Mouse (Mus musculus): ENCODE measurements around the gene Rab13. TPM values are rescaled to one million over a fixed set of nuclear protein-coding genes. Genes with fewer than 3 reads are reported as not detected.
"Not testable (repeated sequence)": the region's sequence is repeated elsewhere in the genome, so short reads cannot be mapped to it uniquely, and the experiment has no call there.

Gene Rab13
- total RNA-seq, 2 experiments from 2014 or later = 6.2 to 8.8 TPM

GRCm38 (mm10) chr3:90241251-90241650 lies 27.8 kb downstream of the Rab13 start:
- no peak overlapping the region for H3K27ac ChIP-seq
- no peak for TF ChIP-seq CTCF (conservative IDR thresholded peaks at IDR 0.05)
- H3K4me3 ChIP-seq = no peak overlapping the region
- DNase-seq (ENCODE audit: low spot score in 2 of 2) = no peak

DNA sequence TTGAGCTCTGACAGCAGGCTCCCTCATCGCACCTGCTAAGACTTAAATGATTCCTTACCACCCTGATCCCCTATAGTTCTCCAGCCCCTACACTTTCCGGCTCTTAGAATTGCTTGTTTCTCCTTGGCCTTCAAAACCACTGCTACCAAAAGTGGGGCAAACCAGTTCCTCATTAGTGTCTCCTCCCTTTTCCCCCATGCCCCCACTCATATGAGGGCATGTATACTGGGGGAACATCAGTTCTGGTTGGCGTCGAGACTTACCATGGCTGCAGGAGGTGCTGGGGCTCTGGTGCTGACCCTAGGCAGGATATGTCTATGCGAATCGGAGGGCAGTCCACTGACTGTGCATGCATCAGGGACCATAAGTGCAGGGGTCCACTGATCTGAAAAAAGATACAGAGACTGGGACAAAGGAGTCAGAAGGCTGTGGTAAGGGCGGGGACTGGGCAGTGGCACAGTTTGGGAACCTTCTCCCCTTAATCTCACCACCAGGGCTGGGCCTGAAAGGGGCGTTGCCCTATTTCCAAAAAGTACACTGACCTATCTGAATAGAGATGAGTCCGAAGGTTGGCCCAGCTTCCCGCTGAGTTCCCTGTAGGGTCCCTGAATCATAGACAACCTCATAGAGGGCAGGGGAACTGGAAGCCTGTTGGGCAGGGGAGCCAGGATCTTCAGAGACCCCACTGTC lies 28.3 kb downstream of the Rab13 start:
- no peak for TF ChIP-seq CTCF (conservative IDR thresholded peaks at IDR 0.05)
- Histone ChIP-seq H3K27ac (no peak overlapping the region), H3K4me3 (no peak overlapping the region)
- no peak for DNase-seq (ENCODE audit: low spot score in 2 of 2)

- TF ChIP-seq CTCF (conservative IDR thresholded peaks at IDR 0.05) = no peak
- Histone ChIP-seq H3K27ac (no peak within 1 kb of the TSS; the same call in 1 of the 2 replicates), H3K4me3 (peak within 1 kb of the TSS; percentile 38)
- DNase-seq (ENCODE audit: low spot score in 2 of 2) = no peak
Observed at GRCm38 (mm10) chr3:90242984-90243775, 29.7 kb downstream of the Rab13 start, which contains the start of gene Creb3l4. Gene Creb3l4 (minus strand): TSS chr3:90243512.

DNA sequence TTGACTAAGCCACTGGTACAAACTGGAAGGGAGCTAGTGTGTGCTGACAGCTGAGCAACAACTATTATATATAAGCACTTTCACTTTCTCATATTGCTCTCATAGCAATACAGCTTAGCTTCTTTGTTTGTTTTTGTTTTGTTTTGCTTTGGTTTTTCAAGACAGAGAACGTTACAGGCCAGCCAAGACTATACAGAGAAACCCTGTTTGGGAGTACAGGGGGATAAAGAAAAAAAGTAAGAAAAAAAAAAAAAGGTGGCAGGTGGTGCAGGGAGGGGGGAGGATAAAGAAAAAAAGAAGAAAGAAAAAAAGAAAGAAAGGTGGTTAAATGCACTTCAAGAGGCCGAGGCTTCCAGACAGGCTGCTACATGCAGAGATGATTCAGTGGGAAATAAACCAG lies 31.9 kb downstream of the Rab13 start:
- TF ChIP-seq CTCF (conservative IDR thresholded peaks at IDR 0.05) = no peak
- no peak for DNase-seq (ENCODE audit: low spot score in 2 of 2)
- Histone ChIP-seq H3K27ac (no peak overlapping the region), H3K4me3 (no peak overlapping the region)

DNA sequence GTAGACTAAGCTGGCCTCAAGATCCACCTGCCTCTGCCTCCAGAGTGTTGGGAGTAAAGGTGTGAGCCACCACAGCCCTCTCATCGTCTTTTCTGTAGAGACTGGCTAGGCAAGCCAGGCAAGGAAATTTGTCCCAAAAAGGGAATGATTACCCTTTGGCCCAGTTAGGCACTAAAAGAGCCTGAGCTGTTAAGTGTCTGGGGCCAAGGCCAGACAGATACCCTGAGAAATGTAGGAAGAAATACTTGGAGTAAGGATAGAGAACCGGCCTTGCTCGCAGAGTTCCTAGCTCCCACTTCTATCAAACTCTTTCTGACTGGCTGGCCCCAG lies 34.1 kb downstream of the Rab13 start:
- DNase-seq (ENCODE audit: low spot score in 2 of 2) = no peak
- peak; percentile 43 for TF ChIP-seq CTCF (conservative IDR thresholded peaks at IDR 0.05)
- Histone ChIP-seq H3K27ac (peak overlapping the region; percentile 98), H3K4me3 (peak overlapping the region; percentile 99)

GRCm38 (mm10) chr3:90247960-90248745 lies 34.7 kb downstream of the Rab13 start, which contains the start of gene Slc39a1:
Gene Slc39a1 (plus strand): TSS chr3:90248172.
- peak within 1 kb of the TSS; percentile 98 for H3K27ac ChIP-seq
- DNase-seq (ENCODE audit: low spot score in 2 of 2) = peak; percentile 90 to 94
- peak within 1 kb of the TSS; percentile 99 for H3K4me3 ChIP-seq
- TF ChIP-seq CTCF (conservative IDR thresholded peaks at IDR 0.05) = no peak

DNA sequence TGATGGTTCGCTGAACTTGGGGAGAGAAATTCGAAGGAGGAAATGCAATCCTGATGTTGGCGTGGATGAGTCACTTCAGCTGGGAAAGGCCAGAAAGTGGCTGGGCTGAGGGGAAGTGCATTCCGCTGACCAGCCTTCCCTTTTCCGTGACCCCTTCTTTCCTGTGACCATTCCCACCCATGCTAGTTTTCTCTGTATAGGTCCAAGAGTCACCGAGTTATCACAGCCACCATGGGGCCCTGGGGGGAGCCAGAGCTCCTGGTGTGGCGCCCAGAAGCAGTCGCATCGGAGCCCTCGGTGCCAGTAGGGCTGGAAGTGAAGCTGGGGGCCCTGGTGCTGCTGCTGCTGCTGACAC lies 35.2 kb downstream of the Rab13 start:
- no peak for DNase-seq (ENCODE audit: low spot score in 2 of 2)
- TF ChIP-seq CTCF (conservative IDR thresholded peaks at IDR 0.05) = no peak
- Histone ChIP-seq H3K27ac (peak overlapping the region; percentile 98), H3K4me3 (peak overlapping the region; percentile 99)

DNA sequence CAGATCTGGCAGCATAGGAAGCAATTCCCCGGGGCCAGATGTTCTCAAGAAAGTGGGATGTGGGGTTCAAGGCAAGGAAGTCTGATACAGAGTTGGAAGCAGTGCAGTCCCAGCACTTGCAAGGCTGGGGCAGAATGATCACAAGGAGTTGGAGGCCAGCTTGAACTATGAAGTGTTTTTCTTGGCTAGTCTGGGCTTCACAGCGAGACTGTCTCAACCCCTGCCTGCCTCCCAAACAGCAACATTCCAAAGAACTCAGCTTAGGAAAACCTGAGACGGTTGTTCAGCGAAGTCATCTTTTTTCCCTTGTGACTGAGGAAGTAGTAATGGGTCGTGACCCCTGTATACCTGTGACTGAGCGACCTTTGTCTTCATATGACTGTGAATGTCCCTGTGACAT lies 37.3 kb downstream of the Rab13 start:
- no peak for DNase-seq (ENCODE audit: low spot score in 2 of 2)
- TF ChIP-seq CTCF (conservative IDR thresholded peaks at IDR 0.05) = no peak
- Histone ChIP-seq H3K4me3 (no peak overlapping the region), H3K27ac (peak overlapping the region; percentile 53; the same call in 1 of the 2 replicates)

DNA sequence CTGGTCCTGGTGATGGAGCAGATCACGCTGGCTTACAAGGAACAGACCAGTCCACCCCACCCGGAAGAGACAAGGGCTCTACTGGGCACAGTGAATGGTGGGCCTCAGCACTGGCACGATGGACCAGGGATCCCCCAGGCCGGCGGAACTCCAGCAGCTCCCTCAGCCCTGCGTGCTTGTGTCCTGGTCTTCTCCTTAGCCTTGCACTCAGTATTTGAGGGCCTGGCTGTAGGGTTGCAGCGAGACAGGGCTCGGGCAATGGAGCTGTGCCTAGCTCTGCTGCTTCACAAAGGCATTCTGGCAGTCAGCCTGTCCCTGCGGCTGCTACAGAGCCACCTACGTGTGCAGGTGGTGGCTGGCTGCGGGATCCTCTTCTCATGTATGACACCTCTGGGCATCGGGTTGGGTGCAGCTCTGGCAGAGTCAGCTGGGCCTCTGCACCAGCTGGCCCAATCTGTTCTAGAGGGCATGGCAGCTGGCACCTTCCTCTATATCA lies 38.3 kb downstream of the Rab13 start:
- DNase-seq (ENCODE audit: low spot score in 2 of 2); H3K4me3 ChIP-seq: not testable (repeated sequence)
- peak overlapping the region; percentile 53; the same call in 1 of the 2 replicates for H3K27ac ChIP-seq

GRCm38 (mm10) chr3:90252659-90253058 lies 39.2 kb downstream of the Rab13 start:
- not testable (repeated sequence) for DNase-seq (ENCODE audit: low spot score in 2 of 2); H3K4me3 ChIP-seq; H3K27ac ChIP-seq

DNA sequence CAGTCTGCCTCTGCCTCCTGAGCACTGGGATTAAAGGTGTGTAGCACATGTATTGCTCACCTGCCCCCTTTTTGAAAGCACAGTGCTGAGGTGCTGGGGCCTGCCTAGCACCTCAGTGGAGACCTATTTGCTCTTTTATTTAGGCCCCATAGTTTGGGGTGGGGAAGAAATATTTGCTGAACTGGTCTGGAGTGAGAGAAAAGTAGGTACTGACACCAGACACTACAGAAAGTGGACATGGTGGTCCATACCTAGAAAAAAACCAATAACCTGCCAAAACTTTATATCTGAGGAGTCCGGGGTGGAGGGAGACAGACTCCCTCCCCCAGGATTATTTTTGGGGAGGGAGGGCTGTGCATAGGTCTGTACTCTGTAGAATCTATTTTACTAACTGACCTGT lies 39.7 kb downstream of the Rab13 start:
- H3K4me3 ChIP-seq; DNase-seq (ENCODE audit: low spot score in 2 of 2): not testable (repeated sequence)
- H3K27ac ChIP-seq = peak overlapping the region; percentile 10; the same call in 1 of the 2 replicates

- H3K27ac ChIP-seq = peak within 1 kb of the TSS; percentile 95
Observed at GRCm38 (mm10) chr3:90253653-90254418, 40.3 kb downstream of the Rab13 start, which contains the start of gene Crtc2. Gene Crtc2 (plus strand): TSS chr3:90254163.

More at GRCm38 (mm10) chr3:90253653-90254418, 40.3 kb downstream of the Rab13 start, which contains the start of gene Crtc2:
- TF ChIP-seq CTCF (conservative IDR thresholded peaks at IDR 0.05) = no peak
- peak; percentile 97 to 99 for DNase-seq (ENCODE audit: low spot score in 2 of 2)
- peak within 1 kb of the TSS; percentile 97 for H3K4me3 ChIP-seq

Data from layer of hippocampus, adult 2 months (tissue).